Mouse (Mus musculus) myocyte (in vitro differentiated cells): ENCODE measurements at regions not wholly inside any gene's neighbourhood (a gene's known extent, or its start where the extent isn't known, plus 50 kb on each side); places are given as distances from the start of the nearest gene placed in this dataset.

Source experiments
- CEBPB ChIP-seq: IDR thresholded peaks from 2 replicates; pipeline ENCODE4 v1.6.1; 2011; ENCODE audit warnings: mild to moderate bottlenecking, moderate library complexity; ENCODE audit not compliant: poor library complexity, insufficient read depth, severe bottlenecking
- E2F4 ChIP-seq: IDR thresholded peaks from one replicate; pipeline ENCODE4 v1.6.1; 2011; ENCODE audit warnings: mild to moderate bottlenecking, control low read depth, moderate library complexity; ENCODE audit not compliant: insufficient read depth
- MAX ChIP-seq: IDR thresholded peaks from one replicate; pipeline ENCODE4 v1.6.1; 2011; ENCODE audit warnings: low read depth, mild to moderate bottlenecking, control low read depth
- MYOD1 ChIP-seq, 3 experiments: IDR thresholded peaks; one replicate each; pipeline ENCODE4 v1.6.1; 2011; ENCODE audit warnings: control low read depth in 2 of 3, low read depth in 2 of 3, mild to moderate bottlenecking in 2 of 3, moderate library complexity in 1 of 3; ENCODE audit not compliant: insufficient read length in 2 of 3, control insufficient read depth in 1 of 3
- MYOG ChIP-seq, 3 experiments: IDR thresholded peaks; one replicate each; pipeline ENCODE4 v1.6.1; 2011; ENCODE audit warnings: control low read depth in 2 of 3, low read depth in 2 of 3, mild to moderate bottlenecking in 2 of 3; ENCODE audit not compliant: insufficient read length in 2 of 3, control insufficient read depth in 1 of 3, insufficient read depth in 1 of 3
- POLR2A ChIP-seq: IDR thresholded peaks from one replicate; pipeline ENCODE4 v1.6.1; 2011; ENCODE audit warnings: low read depth, mild to moderate bottlenecking, control low read depth, moderate library complexity; ENCODE audit not compliant: insufficient read length
- POLR2AphosphoS2 ChIP-seq: IDR thresholded peaks from one replicate; pipeline ENCODE4 v1.6.1; 2011; ENCODE audit warnings: low read depth, control low read depth; ENCODE audit not compliant: insufficient read length
- REST ChIP-seq: IDR thresholded peaks from one replicate; pipeline ENCODE4 v1.6.1; 2011; ENCODE audit warnings: mild to moderate bottlenecking, control low read depth, moderate library complexity; ENCODE audit not compliant: insufficient read depth, insufficient read length
- SRF ChIP-seq: IDR thresholded peaks from one replicate; pipeline ENCODE4 v1.6.1; 2011; ENCODE audit warnings: low read depth; ENCODE audit not compliant: control insufficient read depth, insufficient read length
- TCF12 ChIP-seq: IDR thresholded peaks from one replicate; pipeline ENCODE4 v1.6.1; 2011; ENCODE audit warnings: mild to moderate bottlenecking, control low read depth; ENCODE audit not compliant: poor library complexity, insufficient read depth, severe bottlenecking
- TCF3 ChIP-seq: IDR thresholded peaks from one replicate; pipeline ENCODE4 v1.6.1; 2011; ENCODE audit warnings: low read depth, control low read depth; ENCODE audit not compliant: insufficient read length
- USF1 ChIP-seq: IDR thresholded peaks from one replicate; pipeline ENCODE4 v1.6.1; 2011; ENCODE audit warnings: low read depth, mild to moderate bottlenecking, control low read depth, moderate library complexity

GRCm38 (mm10) chr8:78055531-78055930, 157.6 kb upstream of the Ttc29 start:
- TF ChIP-seq POLR2A: no peak
- no peak for TF ChIP-seq CEBPB
- TF ChIP-seq MYOG (IDR thresholded peaks at IDR 0.05; ENCODE audit: control insufficient read depth in 1 of 3, insufficient read depth in 1 of 3, insufficient read length in 2 of 3, low read depth in 2 of 3): no peak
- no peak for TF ChIP-seq MYOD1 (IDR thresholded peaks at IDR 0.05; ENCODE audit: control insufficient read depth in 1 of 3, insufficient read length in 2 of 3, low read depth in 2 of 3)
- TF ChIP-seq POLR2AphosphoS2: no peak
- no peak for TF ChIP-seq E2F4
- no peak for TF ChIP-seq TCF12
- no peak for TF ChIP-seq USF1
- TF ChIP-seq MAX: no peak
- no peak for TF ChIP-seq SRF
- no peak for TF ChIP-seq REST
- TF ChIP-seq TCF3: no peak
